Mouse (Mus musculus) C2C12 (cell line): Measurements from ENCODE around the gene Nrxn3.

Experiments
- CEBPB ChIP-seq: IDR thresholded peaks from one replicate; pipeline ENCODE4 v1.6.1; 2011; ENCODE audit warnings: low read depth, mild to moderate bottlenecking, control low read depth, moderate library complexity
- CTCF ChIP-seq: IDR thresholded peaks from one replicate; pipeline ENCODE4 v1.5.1; 2011; ENCODE audit not compliant: control insufficient read depth, insufficient read depth, insufficient read length
- MAX ChIP-seq: IDR thresholded peaks from one replicate; pipeline ENCODE4 v1.6.1; 2011; ENCODE audit warnings: mild to moderate bottlenecking, control low read depth
- USF1 ChIP-seq: IDR thresholded peaks from one replicate; pipeline ENCODE4 v1.6.1; 2011; ENCODE audit warnings: low read depth, mild to moderate bottlenecking, control low read depth, moderate library complexity

DNA sequence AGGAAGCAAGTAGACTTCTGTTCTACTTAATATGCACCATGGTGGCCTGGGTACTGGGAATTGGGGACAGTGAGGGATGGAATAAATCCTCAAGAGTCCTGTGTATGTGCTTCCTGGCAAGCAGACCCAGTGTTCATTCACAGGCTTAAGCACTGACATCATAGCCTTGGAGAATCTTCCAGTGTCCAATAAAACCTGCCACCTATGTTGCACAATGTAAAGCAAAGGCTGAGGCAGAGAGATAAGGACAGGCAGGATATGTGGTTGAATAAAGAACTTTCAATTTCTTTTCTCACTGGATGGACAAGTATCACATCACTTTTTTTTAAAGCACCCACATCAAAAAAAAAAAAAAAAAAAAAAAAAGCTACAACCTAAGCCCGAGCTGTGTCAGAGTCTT is 1240.4 kb downstream of the Nrxn3 start:
- TF ChIP-seq MAX (no peak), CTCF (no peak), USF1 (no peak), CEBPB (no peak)
